Mouse (Mus musculus): ENCODE measurements around the gene Rhox3h. TPM values are rescaled to one million over a fixed set of nuclear protein-coding genes. Genes with fewer than 3 reads are reported as not detected.
"Not testable (repeated sequence)": the region's sequence is repeated elsewhere in the genome, so short reads cannot be mapped to it uniquely, and the experiment has no call there.

Rhox3h gene
- total and polyA plus RNA-seq, 3 experiments, result not detected

- Histone ChIP-seq H3K27me3 (replicated peaks) (no peaks in the 10 kb centered on the region), H3K9ac (ENCODE audit: insufficient read depth, low read depth) (no peak overlapping the region), H3K79me2 (replicated peaks; ENCODE audit: control insufficient read depth, extremely low read depth, insufficient read depth, poor library complexity, severe bottlenecking) (no peaks in the 10 kb centered on the region), H3K4me1 (ENCODE audit: control insufficient read depth in 1 of 2, insufficient read depth in 2 of 2) (no peaks in the 10 kb centered on the region), H3K4me3 (replicated peaks in 1 of 3; ENCODE audit: low read depth in 2 of 3, low read length in 2 of 3, poor library complexity in 1 of 3) (no peak overlapping the region), H3K27ac (ENCODE audit: insufficient read depth, low read depth) (no peak overlapping the region), H3K4me2 (ENCODE audit: insufficient read depth, low read depth, poor library complexity, severe bottlenecking) (no peak overlapping the region), H3K9me3 (replicated peaks; ENCODE audit: low read length) (no peaks in the 10 kb centered on the region), H3K36me3 (replicated peaks in 1 of 2; ENCODE audit: control insufficient read depth in 1 of 2, insufficient read depth in 1 of 2, low read length in 1 of 2) (no peaks in the 10 kb centered on the region)
- TF ChIP-seq TCF12 (IDR thresholded peaks at IDR 0.05; ENCODE audit: low read depth, low read length), result no peak
- no peak for TF ChIP-seq E2F4 (IDR thresholded peaks at IDR 0.05; ENCODE audit: insufficient replicate concordance, low read depth, low read length)
- no peak for TF ChIP-seq USF1 (IDR thresholded peaks at IDR 0.05; ENCODE audit: low read depth, low read length)
- no peak for TF ChIP-seq UBTF (IDR thresholded peaks at IDR 0.05; ENCODE audit: low read depth, low read length)
- TF ChIP-seq ZMIZ1 (IDR thresholded peaks at IDR 0.05; ENCODE audit: low read depth, low read length), result no peak
- no peak for TF ChIP-seq IRF4 (IDR thresholded peaks at IDR 0.05; ENCODE audit: low read depth, low read length)
- TF ChIP-seq KAT2A (IDR thresholded peaks at IDR 0.05; ENCODE audit: insufficient replicate concordance, low read length), result no peak
- no peak for TF ChIP-seq MAZ (IDR thresholded peaks at IDR 0.05; ENCODE audit: low read depth, low read length)
- TF ChIP-seq GABPA (IDR thresholded peaks at IDR 0.05; ENCODE audit: insufficient replicate concordance, low read depth, low read length), result no peak
- TF ChIP-seq USF2 (conservative IDR thresholded peaks at IDR 0.05; ENCODE audit: low read depth, low read length), result no peak
- TF ChIP-seq RCOR1 (conservative IDR thresholded peaks at IDR 0.05; ENCODE audit: low read depth, low read length), result no peak
- no peak for TF ChIP-seq PAX5 (IDR thresholded peaks at IDR 0.05; ENCODE audit: low read length)
- TF ChIP-seq BHLHE40 (IDR thresholded peaks at IDR 0.05; ENCODE audit: low read depth, low read length), result no peak
- no peak for TF ChIP-seq HCFC1 (IDR thresholded peaks at IDR 0.05; ENCODE audit: low read depth, low read length)
- no peak for TF ChIP-seq CHD2 (IDR thresholded peaks at IDR 0.05; ENCODE audit: low read length)
- no peak for TF ChIP-seq MAX (IDR thresholded peaks at IDR 0.05; ENCODE audit: low read length)
- no peak for TF ChIP-seq MYC (IDR thresholded peaks at IDR 0.05; ENCODE audit: low read depth, low read length)
- TF ChIP-seq ZNF384 (IDR thresholded peaks at IDR 0.05; ENCODE audit: low read depth, low read length), result no peak
- no peak for TF ChIP-seq SIN3A (IDR thresholded peaks at IDR 0.05; ENCODE audit: low read length)
- dilution Hi-C loops (cut with MboI; ENCODE audit: extremely low pct_ligation_motif_present, extremely low pct_unique_long_range_greater_than_20kb, low sequenced_read_pairs), result no loop called here
- in situ Hi-C loops (cut with MboI; ENCODE audit: low pct_ligation_motif_present, low pct_unique_long_range_greater_than_20kb, low sequenced_read_pairs), result no loop called here
- no peak for DNase-seq (ENCODE audit: extremely low read depth)
These were observed 14.6 kb upstream of the Rhox3h start for GRCm38 (mm10) chrX:37683031-37683715.

- H3K27me3 ChIP-seq (replicated peaks); dilution Hi-C loops (cut with MboI; ENCODE audit: extremely low pct_ligation_motif_present, extremely low pct_unique_long_range_greater_than_20kb, low sequenced_read_pairs); H3K36me3 ChIP-seq (replicated peaks in 1 of 2; ENCODE audit: control insufficient read depth in 1 of 2, insufficient read depth in 1 of 2, low read length in 1 of 2); H3K9me3 ChIP-seq (replicated peaks; ENCODE audit: low read length); H3K4me3 ChIP-seq (replicated peaks in 1 of 3; ENCODE audit: low read depth in 2 of 3, low read length in 2 of 3, poor library complexity in 1 of 3); H3K4me2 ChIP-seq (ENCODE audit: insufficient read depth, low read depth, poor library complexity, severe bottlenecking); DNase-seq (ENCODE audit: extremely low read depth); H3K27ac ChIP-seq (ENCODE audit: insufficient read depth, low read depth); in situ Hi-C loops (cut with MboI; ENCODE audit: low pct_ligation_motif_present, low pct_unique_long_range_greater_than_20kb, low sequenced_read_pairs); H3K4me1 ChIP-seq (ENCODE audit: control insufficient read depth in 1 of 2, insufficient read depth in 2 of 2); H3K9ac ChIP-seq (ENCODE audit: insufficient read depth, low read depth); H3K79me2 ChIP-seq (replicated peaks; ENCODE audit: control insufficient read depth, extremely low read depth, insufficient read depth, poor library complexity, severe bottlenecking): not testable (repeated sequence)
These were observed 4.6 kb upstream of the Rhox3h start, which contains the start of gene Rhox2h for GRCm38 (mm10) chrX:37673177-37673576. TSS of gene Rhox2h (minus strand) at chrX:37673277.

GRCm38 (mm10) chrX:37651227-37651626, 17.3 kb downstream of the Rhox3h start, which contains the start of gene Rhox4g:
TSS of gene Rhox4g (minus strand) at chrX:37651327.
- H3K27ac ChIP-seq (ENCODE audit: insufficient read depth, low read depth); H3K9me3 ChIP-seq (replicated peaks; ENCODE audit: low read length); H3K4me3 ChIP-seq (replicated peaks in 1 of 3; ENCODE audit: low read depth in 2 of 3, low read length in 2 of 3, poor library complexity in 1 of 3); DNase-seq (ENCODE audit: extremely low read depth); H3K79me2 ChIP-seq (replicated peaks; ENCODE audit: control insufficient read depth, extremely low read depth, insufficient read depth, poor library complexity, severe bottlenecking); in situ Hi-C loops (cut with MboI; ENCODE audit: low pct_ligation_motif_present, low pct_unique_long_range_greater_than_20kb, low sequenced_read_pairs); H3K4me1 ChIP-seq (ENCODE audit: control insufficient read depth in 1 of 2, insufficient read depth in 2 of 2); H3K9ac ChIP-seq (ENCODE audit: insufficient read depth, low read depth); H3K36me3 ChIP-seq (replicated peaks in 1 of 2; ENCODE audit: control insufficient read depth in 1 of 2, insufficient read depth in 1 of 2, low read length in 1 of 2); H3K27me3 ChIP-seq (replicated peaks); H3K4me2 ChIP-seq (ENCODE audit: insufficient read depth, low read depth, poor library complexity, severe bottlenecking); dilution Hi-C loops (cut with MboI; ENCODE audit: extremely low pct_ligation_motif_present, extremely low pct_unique_long_range_greater_than_20kb, low sequenced_read_pairs): not testable (repeated sequence)

DNA sequence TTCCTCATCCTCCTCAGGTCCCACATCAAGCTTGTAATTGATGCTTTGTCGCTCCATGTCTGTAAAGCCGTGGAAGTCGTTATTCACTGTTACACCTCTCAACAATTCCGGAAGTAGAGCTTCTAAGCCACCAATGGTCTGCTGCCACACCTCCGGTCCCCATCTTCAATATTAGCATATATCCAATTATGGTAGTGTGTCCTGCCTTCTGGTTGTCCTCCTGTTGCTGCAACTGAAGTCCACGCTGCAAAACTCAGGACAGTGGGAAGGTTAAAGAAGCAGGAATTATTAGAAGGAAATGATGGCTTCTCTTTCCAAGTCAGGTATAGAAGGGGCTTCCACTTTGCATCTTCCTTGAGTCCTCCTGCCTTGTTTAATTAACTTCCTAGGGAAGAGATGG, 25.2 kb downstream of the Rhox3h start, which contains the start of gene Rhox2g:
Gene Rhox2g, minus strand, starts transcription at position 101 of the 400 bp plus-strand sequence.
- H3K27ac ChIP-seq (ENCODE audit: insufficient read depth, low read depth); in situ Hi-C loops (cut with MboI; ENCODE audit: low pct_ligation_motif_present, low pct_unique_long_range_greater_than_20kb, low sequenced_read_pairs); dilution Hi-C loops (cut with MboI; ENCODE audit: extremely low pct_ligation_motif_present, extremely low pct_unique_long_range_greater_than_20kb, low sequenced_read_pairs); H3K36me3 ChIP-seq (replicated peaks in 1 of 2; ENCODE audit: control insufficient read depth in 1 of 2, insufficient read depth in 1 of 2, low read length in 1 of 2); H3K4me1 ChIP-seq (ENCODE audit: control insufficient read depth in 1 of 2, insufficient read depth in 2 of 2); H3K27me3 ChIP-seq (replicated peaks); H3K4me2 ChIP-seq (ENCODE audit: insufficient read depth, low read depth, poor library complexity, severe bottlenecking); H3K79me2 ChIP-seq (replicated peaks; ENCODE audit: control insufficient read depth, extremely low read depth, insufficient read depth, poor library complexity, severe bottlenecking); H3K9me3 ChIP-seq (replicated peaks; ENCODE audit: low read length); H3K9ac ChIP-seq (ENCODE audit: insufficient read depth, low read depth); H3K4me3 ChIP-seq (replicated peaks in 1 of 3; ENCODE audit: low read depth in 2 of 3, low read length in 2 of 3, poor library complexity in 1 of 3); DNase-seq (ENCODE audit: extremely low read depth): not testable (repeated sequence)

Data from CH12.LX (cell line).